Mouse (Mus musculus) liver, adult 2 months (tissue): ENCODE data around the gene Far1. TPM values are rescaled to one million over a fixed set of nuclear protein-coding genes. Genes with fewer than 3 reads are reported as not detected.

Source experiments
- DNase-seq: peaks from one replicate; pipeline ENCODE4 v3.0.0-alpha.2; 2011; ENCODE audit warnings: low read depth, low spot score; ENCODE audit errors: extremely low read depth
- H3K27ac ChIP-seq: fragments of 200-500 bp; replicated peaks from 2 replicates; pipeline ENCODE4 v1.5.1; 2012; ENCODE audit warnings: low read depth, mild to moderate bottlenecking, control low read depth, inconsistent platforms, low read length; ENCODE audit not compliant: insufficient read depth
- H3K27me3 ChIP-seq: fragments of 200-500 bp; 2 replicates; pipeline ENCODE4 v1.6.1; 2012; ENCODE audit warnings: mild to moderate bottlenecking, moderate library complexity, low read length, inconsistent platforms; ENCODE audit not compliant: control insufficient read depth, insufficient read depth
- H3K36me3 ChIP-seq: fragments of 200-500 bp; 2 replicates; pipeline ENCODE4 v1.6.1; 2012; ENCODE audit warnings: low read length, inconsistent platforms; ENCODE audit not compliant: control insufficient read depth, insufficient read depth
- H3K4me1 ChIP-seq: fragments of 200-500 bp; 2 replicates; pipeline ENCODE4 v1.6.1; 2011; ENCODE audit warnings: low read length; ENCODE audit not compliant: control insufficient read depth, insufficient read depth
- H3K4me3 ChIP-seq: fragments of 200-500 bp; 2 replicates; pipeline ENCODE4 v1.5.1; 2011; ENCODE audit warnings: low read depth, mild to moderate bottlenecking, control low read depth, low read length, moderate library complexity; ENCODE audit not compliant: insufficient read depth
- H3K79me2 ChIP-seq: fragments of 200-500 bp; 2 replicates; pipeline ENCODE4 v1.6.1; 2012; ENCODE audit warnings: inconsistent platforms, mild to moderate bottlenecking, low read length, moderate library complexity; ENCODE audit not compliant: control insufficient read depth, insufficient read depth
- H3K9ac ChIP-seq: fragments of 200-500 bp; 2 replicates; pipeline ENCODE4 v1.6.1; 2012; ENCODE audit warnings: low read depth, mild to moderate bottlenecking, control low read depth, inconsistent platforms, low read length
- CTCF ChIP-seq: fragments of 200-500 bp; IDR thresholded peaks from 2 replicates; pipeline ENCODE4 v1.5.1; 2011; ENCODE audit warnings: low read depth, low read length, control low read depth
- POLR2A ChIP-seq: fragments of 200-500 bp; IDR thresholded peaks from 2 replicates; pipeline ENCODE4 v1.6.1; 2011; ENCODE audit warnings: low read length, control low read depth; ENCODE audit not compliant: insufficient read depth; ENCODE audit errors: extremely low read depth
- WGBS: fragments of 180-500 bp; shearing (Covaris S2); methylation state at CpG from one replicate; pipeline ENCODE4 v1.1.7; 2018; 5-methylcytosine and 5-hydroxymethylcytosine counted together
- polyA plus RNA-seq: library from polyadenylated mRNA; depleted of rRNA; stranded (reverse); fragments of >200 nt; gene quantifications from 2 replicates; pipeline ENCODE4 v1.2.3, GENCODE M21; 2012
- total RNA-seq: library from RNA; depleted of rRNA; stranded (reverse); fragments of >200 nt; gene quantifications from 2 replicates; pipeline ENCODE4 v1.2.3, GENCODE M21; 2014

The Far1 gene
- total and polyA plus RNA-seq, 2 experiments = 0.73 to 6.8 TPM

- no peak for TF ChIP-seq POLR2A
- TF ChIP-seq CTCF = no peak
- Histone ChIP-seq H3K4me3 (no peak overlapping the region), H3K79me2 (no peaks in the 10 kb centered on the region), H3K27me3 (no peaks in the 10 kb centered on the region; the same call in 1 of the 2 replicates), H3K4me1 (no peaks in the 10 kb centered on the region), H3K36me3 (no peaks in the 10 kb centered on the region), H3K9ac (no peak overlapping the region), H3K27ac (no peak overlapping the region)
- WGBS = 83% methylated on average over 6 of the region's 6 CpGs
- no peak for DNase-seq
Measured at GRCm38 (mm10) chr7:113499821-113500220, 13.8 kb upstream of the Far1 start.

- no peaks in the 10 kb centered on the region for H3K79me2 ChIP-seq
- no peak overlapping the region for H3K9ac ChIP-seq
- peaks cover 2% of the 10 kb centered on the region; the same call in 1 of the 2 replicates for H3K27me3 ChIP-seq
- H3K27ac ChIP-seq = no peak overlapping the region
- TF ChIP-seq CTCF = no peak
- TF ChIP-seq POLR2A = no peak
- 60% methylated on average over 3 of the region's 3 CpGs for WGBS
- DNase-seq = no peak
- H3K4me1 ChIP-seq = no peaks in the 10 kb centered on the region
- H3K4me3 ChIP-seq = no peak overlapping the region
- H3K36me3 ChIP-seq = no peaks in the 10 kb centered on the region
Measured at GRCm38 (mm10) chr7:113502453-113502852, 11.2 kb upstream of the Far1 start.

- Histone ChIP-seq H3K4me3 (no peak overlapping the region), H3K27ac (no peak overlapping the region), H3K79me2 (no peaks in the 10 kb centered on the region), H3K9ac (no peak overlapping the region), H3K36me3 (no peaks in the 10 kb centered on the region), H3K4me1 (no peaks in the 10 kb centered on the region), H3K27me3 (peaks cover 4% of the 10 kb centered on the region; the same call in 1 of the 2 replicates)
- DNase-seq = no peak
- TF ChIP-seq POLR2A (no peak), CTCF (no peak)
- 65% methylated on average over 5 of the region's 5 CpGs for WGBS
Measured at GRCm38 (mm10) chr7:113505047-113505446, 8.6 kb upstream of the Far1 start.

GRCm38 (mm10) chr7:113505516-113506045 lies 8.1 kb upstream of the Far1 start:
- 87% methylated on average over 4 of the region's 4 CpGs for WGBS
- no peaks in the 10 kb centered on the region for H3K36me3 ChIP-seq
- H3K9ac ChIP-seq = no peak overlapping the region
- H3K27ac ChIP-seq = no peak overlapping the region
- TF ChIP-seq POLR2A (no peak), CTCF (no peak)
- no peaks in the 10 kb centered on the region for H3K79me2 ChIP-seq
- no peaks in the 10 kb centered on the region for H3K4me1 ChIP-seq
- no peak overlapping the region for H3K4me3 ChIP-seq
- H3K27me3 ChIP-seq = peaks cover 4% of the 10 kb centered on the region; the same call in 1 of the 2 replicates
- no peak for DNase-seq

GRCm38 (mm10) chr7:113507846-113508245 lies 5.8 kb upstream of the Far1 start:
- peaks cover 4% of the 10 kb centered on the region for H3K27me3 ChIP-seq
- TF ChIP-seq CTCF = no peak
- TF ChIP-seq POLR2A = no peak
- 54% methylated on average over 3 of the region's 3 CpGs for WGBS
- DNase-seq = no peak
- H3K9ac ChIP-seq = no peak overlapping the region
- no peaks in the 10 kb centered on the region for H3K36me3 ChIP-seq
- H3K79me2 ChIP-seq = no peaks in the 10 kb centered on the region
- no peaks in the 10 kb centered on the region for H3K4me1 ChIP-seq
- no peak overlapping the region for H3K4me3 ChIP-seq
- no peak overlapping the region for H3K27ac ChIP-seq

- 88% methylated on average over 3 of the region's 3 CpGs for WGBS
- Histone ChIP-seq H3K4me1 (0 out of 2 replicates have a peak, but pooled peaks cover 3% of the 10 kb centered on the region), H3K9ac (no peak overlapping the region), H3K27ac (no peak overlapping the region), H3K79me2 (no peaks in the 10 kb centered on the region), H3K36me3 (no peaks in the 10 kb centered on the region), H3K4me3 (no peak overlapping the region), H3K27me3 (peaks cover 20% of the 10 kb centered on the region)
- no peak for DNase-seq
- TF ChIP-seq POLR2A = no peak
- no peak for TF ChIP-seq CTCF
Measured at GRCm38 (mm10) chr7:113511396-113511795, 2.2 kb upstream of the Far1 start.
